Mouse (Mus musculus): ENCODE results near the gene Tmem199.
A peak's percentile ranks its signal among the peaks of the same experiment; 100 is the strongest.
"Not testable (repeated sequence)": the region's sequence is repeated elsewhere in the genome, so short reads cannot be mapped to it uniquely, and the experiment has no call there.

Tmem199 gene

GRCm38 (mm10) chr11:78512025-78512957, at the start of gene Tmem199, which contains the start of gene Poldip2:
TSS of gene Tmem199 (minus strand) at chr11:78512172.
TSS of gene Poldip2 (plus strand) at chr11:78512193.
- DNase-seq (ENCODE audit: low spot score in 2 of 2) = peak; percentile 71 to 82

GRCm38 (mm10) chr11:78560447-78560846, 48.5 kb upstream of the Tmem199 start:
- peak in 1 of 2 experiments; percentile 42 for DNase-seq (ENCODE audit: low spot score in 2 of 2)

GRCm38 (mm10) chr11:78557241-78557640, 45.3 kb upstream of the Tmem199 start:
- DNase-seq (ENCODE audit: low spot score in 2 of 2) = no peak

GRCm38 (mm10) chr11:78556070-78556469, 44.1 kb upstream of the Tmem199 start:
- DNase-seq (ENCODE audit: low spot score in 2 of 2) = no peak

GRCm38 (mm10) chr11:78555623-78556022, 43.7 kb upstream of the Tmem199 start:
- no peak for DNase-seq (ENCODE audit: low spot score in 2 of 2)

GRCm38 (mm10) chr11:78551059-78551398, 39.1 kb upstream of the Tmem199 start:
- no peak for DNase-seq (ENCODE audit: low spot score in 2 of 2)

- DNase-seq (ENCODE audit: low spot score in 2 of 2) = peak; percentile 83 to 87
Measured at GRCm38 (mm10) chr11:78550168-78551058, 38.4 kb upstream of the Tmem199 start, which contains the start of gene Tmem97. TSS of gene Tmem97 (minus strand) at chr11:78550777.

- no peak for DNase-seq (ENCODE audit: low spot score in 2 of 2)
Measured at GRCm38 (mm10) chr11:78549491-78549987, 37.6 kb upstream of the Tmem199 start.

GRCm38 (mm10) chr11:78547718-78548460, 35.9 kb upstream of the Tmem199 start:
- DNase-seq (ENCODE audit: low spot score in 2 of 2) = no peak

- no peak for DNase-seq (ENCODE audit: low spot score in 2 of 2)
Measured at GRCm38 (mm10) chr11:78545181-78545580, 33.2 kb upstream of the Tmem199 start.

- DNase-seq (ENCODE audit: low spot score in 2 of 2) = no peak
Measured at GRCm38 (mm10) chr11:78544449-78545111, 32.6 kb upstream of the Tmem199 start.

GRCm38 (mm10) chr11:78540358-78540757, 28.4 kb upstream of the Tmem199 start:
- DNase-seq (ENCODE audit: low spot score in 2 of 2) = no peak

GRCm38 (mm10) chr11:78536690-78537084, 24.7 kb upstream of the Tmem199 start:
- no peak for DNase-seq (ENCODE audit: low spot score in 2 of 2)

- peak; percentile 90 to 94 for DNase-seq (ENCODE audit: low spot score in 2 of 2)
Measured at GRCm38 (mm10) chr11:78536080-78536689, 24.2 kb upstream of the Tmem199 start, which contains the start of the genes Tnfaip1 and Ift20. TSS of gene Tnfaip1 (minus strand) at chr11:78536332. TSS of gene Ift20 (plus strand) at chr11:78536361.

GRCm38 (mm10) chr11:78535376-78536079, 23.6 kb upstream of the Tmem199 start:
- DNase-seq (ENCODE audit: low spot score in 2 of 2) = no peak

- DNase-seq (ENCODE audit: low spot score in 2 of 2) = no peak
Measured at GRCm38 (mm10) chr11:78534516-78534915, 22.5 kb upstream of the Tmem199 start.

GRCm38 (mm10) chr11:78531515-78531914, 19.5 kb upstream of the Tmem199 start:
- not testable (repeated sequence) for DNase-seq (ENCODE audit: low spot score in 2 of 2)

GRCm38 (mm10) chr11:78531046-78531445, 19.1 kb upstream of the Tmem199 start:
- DNase-seq (ENCODE audit: low spot score in 2 of 2) = no peak

GRCm38 (mm10) chr11:78530001-78530400, 18.0 kb upstream of the Tmem199 start:
- DNase-seq (ENCODE audit: low spot score in 2 of 2) = no peak

- no peak for DNase-seq (ENCODE audit: low spot score in 2 of 2)
Measured at GRCm38 (mm10) chr11:78528714-78529113, 16.7 kb upstream of the Tmem199 start.
